In genomic region chr5:137306439-137307005, GRCm38 (mm10) we compare ENCODE assay signal across 1 mouse cellular context.
TF ChIP-seq lines count a peak whose summit lies in the region.

No protein-coding gene starts in this region.

TF ChIP-seq in MEL, 35 proteins besides CTCF, POLR2A, EP300 and RAD21 (continued from another document):
- TF ChIP-seq MYC (IDR thresholded peaks at IDR 0.05; ENCODE audit: low read depth, low read length) (0 out of 2 replicates have a peak, but pooled peaks have one; percentile 4), RCOR1 (IDR thresholded peaks at IDR 0.05; ENCODE audit: low read depth, low read length) (peak; percentile 75), ETS1 (IDR thresholded peaks at IDR 0.05; ENCODE audit: low read depth, low read length) (peak; percentile 27; the same call in 1 of the 2 replicates), ELF1 (IDR thresholded peaks at IDR 0.05; ENCODE audit: low read depth, low read length) (no peak), SIN3A (IDR thresholded peaks at IDR 0.05; ENCODE audit: low read length) (0 out of 2 replicates have a peak, but pooled peaks have one; percentile 39), ZC3H11A (IDR thresholded peaks at IDR 0.05; ENCODE audit: low read depth, low read length) (no peak), CHD1 (IDR thresholded peaks at IDR 0.05; ENCODE audit: low read depth, low read length) (no peak), TAL1 (IDR thresholded peaks at IDR 0.05; ENCODE audit: low read length) (no peak), UBTF (IDR thresholded peaks at IDR 0.05; ENCODE audit: borderline replicate concordance, insufficient read depth, low read depth, low read length) (no peak), USF2 (IDR thresholded peaks at IDR 0.05; ENCODE audit: borderline replicate concordance in 1 of 2, insufficient read depth in 1 of 2, low read depth in 1 of 2, low read length in 2 of 2) (no peak), MAZ (IDR thresholded peaks at IDR 0.05; ENCODE audit: low read depth, low read length) (no peak)
TF ChIP-seq in MEL: peak in this region for 5.
